Mouse (Mus musculus) heart, postnatal 0 days (tissue): ENCODE measurements around the gene Aldh3a2.

Experiments
- CTCF ChIP-seq: IDR thresholded peaks from 2 replicates; pipeline ENCODE4 v1.5.1; 2016; ENCODE audit warnings: antibody characterized with exemption, control low read depth, low read depth
- EP300 ChIP-seq: IDR thresholded peaks from 2 replicates; pipeline ENCODE4 v1.6.1; 2016; ENCODE audit warnings: antibody characterized with exemption, low read depth

DNA sequence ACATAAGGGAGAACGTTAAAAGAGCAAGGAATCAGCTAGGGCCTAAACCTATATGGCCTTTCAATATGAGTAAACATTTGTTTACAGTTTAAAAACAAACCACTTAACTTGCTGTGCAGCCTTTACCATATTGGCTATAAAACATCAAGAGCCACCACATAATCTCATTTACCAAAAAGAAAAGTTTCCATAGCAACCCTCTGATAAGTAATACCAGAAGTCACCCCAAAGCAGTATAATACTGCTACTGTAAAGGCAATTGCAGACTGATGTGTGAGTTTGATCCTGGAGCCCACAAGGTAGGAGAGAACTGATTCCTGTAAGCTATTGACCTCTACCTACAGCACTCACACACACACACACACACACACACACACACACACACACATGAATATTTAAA, 7.2 kb upstream of the Aldh3a2 start:
- TF ChIP-seq CTCF: no peak
- no peak for TF ChIP-seq EP300
